7 mouse cellular contexts compared by ENCODE assay signal in genomic region chr17:53566919-53567345, GRCm38 (mm10). TPM values are rescaled to one million over a fixed set of nuclear protein-coding genes. Genes with fewer than 3 reads are reported as not detected.
DNase-seq lines count a peak whose midpoint lies in the region; ATAC-seq lines count a peak whose summit lies in the region.

No protein-coding gene starts in this region.

- H3K4me3 ChIP-seq in hindbrain, embryonic 15.5 days, result peak overlapping the region; percentile 93

- no peaks in the 10 kb centered on the region for H3K9me3 ChIP-seq in hindbrain, embryonic 15.5 days

- no peaks in the 10 kb centered on the region for H3K27me3 ChIP-seq in hindbrain, embryonic 15.5 days

- 2% methylated on average over 22 of the region's 51 CpGs for WGBS in hindbrain, embryonic 15.5 days

- peak overlapping the region; percentile 93 for H3K4me2 ChIP-seq in hindbrain, embryonic 15.5 days

- no peaks in the 10 kb centered on the region for H3K36me3 ChIP-seq in hindbrain, embryonic 15.5 days

- intact Hi-C loops in left cerebral cortex, postnatal 36 days (cut with DNase I), result loop anchor here (2.0 kb wide), 1 partner anchor 20 kb away; no protein-coding TSS in a partner anchor

- peak overlapping the region; percentile 97 for H3K27ac ChIP-seq in hindbrain, embryonic 15.5 days (replicated peaks)

- peak overlapping the region; percentile 86 for H3K9ac ChIP-seq in hindbrain, embryonic 15.5 days

- DNase-seq in cerebellum, postnatal 4 days (ENCODE audit: low spot score in 2 of 2), result peak; percentile 40 to 58
- peak; percentile 70 for DNase-seq in gastrocnemius, adult 18-20 months (ENCODE audit: low spot score)
- peak; percentile 55 to 68 for DNase-seq in left cerebral cortex, postnatal 36 days (ENCODE audit: low spot score in 2 of 2)
- DNase-seq in right cerebral cortex, postnatal 14 days, result peak; percentile 49

- peak; percentile 15 for ATAC-seq in activated CD4-positive, CD25-positive, alpha-beta regulatory T cell, adult 4 months
- ATAC-seq in hindbrain, embryonic 15.5 days (ENCODE audit: low FRiP score, low read depth), result peak; percentile 47
- ATAC-seq in megakaryocyte-erythroid progenitor cell, adult 5-6 weeks (replicated peaks; ENCODE audit: low FRiP score, low TSS enrichment, poor library complexity, severe bottlenecking), result peak; percentile 48

- H3K4me1 ChIP-seq in hindbrain, embryonic 15.5 days (replicated peaks), result peaks cover 31% of the 10 kb centered on the region

RNA-seq across cellular contexts. Expression of gene Kat2b, which starts 0.3 kb away (rescaled TPM):
- polyA plus RNA-seq in activated CD4-positive, CD25-positive, alpha-beta regulatory T cell, adult 4 months (2017; shearing (Covaris generic)), result 10 to 100 TPM; 12.1 to 22.0 TPM
- 10 to 100 TPM; 61.9 to 63.8 TPM for total RNA-seq in gastrocnemius, adult 18-20 months (2021)
- polyA plus RNA-seq in hindbrain, embryonic 15.5 days (2015; fragmentation: Nextera tagmentation; extraction: Ambion mirVana), result 5.7 and 6.3 TPM in 2 replicates
- total RNA-seq in left cerebral cortex, postnatal 36 days (2021), result 10 to 100 TPM; 10.5 to 16.1 TPM
- total RNA-seq in megakaryocyte-erythroid progenitor cell, adult 5-6 weeks (2014; fragmentation: Nextera tagmentation), result 27.8 and 33.9 TPM in 2 replicates
- 24.5 and 53.7 TPM in 2 replicates for total RNA-seq in megakaryocyte-erythroid progenitor cell, adult 5-6 weeks (2017)

RNA-seq across cellular contexts. Expression of gene Pp2d1, which starts 27.7 kb away (rescaled TPM):
- 1 to 10 TPM in 1 of 2 experiments, under 1 TPM in 1; 0.47 to 1.2 TPM for polyA plus RNA-seq in activated CD4-positive, CD25-positive, alpha-beta regulatory T cell, adult 4 months (2017; shearing (Covaris generic))
- not detected for total RNA-seq in gastrocnemius, adult 18-20 months (2021)
- polyA plus RNA-seq in hindbrain, embryonic 15.5 days (2015; fragmentation: Nextera tagmentation; extraction: Ambion mirVana), result 0.26 and 0.35 TPM in 2 replicates
- total RNA-seq in left cerebral cortex, postnatal 36 days (2021), result not detected
- 0.28 TPM in 1 of 2 replicates, not detected in the other for total RNA-seq in megakaryocyte-erythroid progenitor cell, adult 5-6 weeks (2014; fragmentation: Nextera tagmentation)
- 0.05 TPM in 1 of 2 replicates, not detected in the other for total RNA-seq in megakaryocyte-erythroid progenitor cell, adult 5-6 weeks (2017)

Comparison
In these comparisons a context has a peak if more than half of its experiments do, and no peak if none do; other contexts are left out.
1. Peak in every context shown above with its lines: DNase-seq, ATAC-seq, H3K4me3 ChIP-seq and H3K27ac ChIP-seq.